Mouse (Mus musculus) activated CD4-positive, CD25-positive, alpha-beta regulatory T cell, adult 9 weeks (primary cell): ENCODE measurements around the gene A630010A05Rik. TPM values are rescaled to one million over a fixed set of nuclear protein-coding genes. Genes with fewer than 3 reads are reported as not detected.

Experiments
- polyA plus RNA-seq: library from polyadenylated mRNA; unstranded; fragments of 100-300 nt; shearing (Covaris generic); gene quantifications from one replicate; pipeline ENCODE4 v1.2.1, GENCODE M21; 2017

Gene A630010A05Rik
- polyA plus RNA-seq = not detected

DNA sequence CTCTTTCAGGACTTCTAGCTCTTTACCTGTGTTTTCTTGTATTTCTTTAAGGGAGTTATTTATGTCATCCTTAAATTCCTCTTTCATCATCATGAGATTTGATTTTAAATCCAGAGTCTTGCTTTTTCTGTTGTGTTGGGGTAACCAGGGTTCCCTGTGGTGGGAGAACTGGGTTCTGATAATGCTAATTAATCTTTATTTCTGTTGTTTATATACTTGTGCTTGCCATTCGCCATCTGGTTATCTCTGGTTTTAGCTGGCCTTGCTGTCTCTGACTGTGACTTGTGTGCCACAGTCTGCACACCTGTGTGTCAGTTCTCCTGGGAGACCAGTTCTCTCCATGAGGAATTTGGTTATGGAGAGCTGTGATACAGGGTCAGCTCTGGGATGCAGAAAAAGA is at the start of gene A630010A05Rik:
TSS of gene A630010A05Rik (plus strand) at position 301 of the 400 bp plus-strand sequence.

Other genes with a start within 250 kb of the A630010A05Rik start
- gene Fopnl, start 244.9 kb upstream of the A630010A05Rik start, polyA plus RNA-seq = 110 TPM
- gene Abcc1, start 200.8 kb upstream of the A630010A05Rik start, polyA plus RNA-seq = 47.0 TPM